Mouse (Mus musculus): ENCODE measurements around the gene Zfp747.

DNA sequence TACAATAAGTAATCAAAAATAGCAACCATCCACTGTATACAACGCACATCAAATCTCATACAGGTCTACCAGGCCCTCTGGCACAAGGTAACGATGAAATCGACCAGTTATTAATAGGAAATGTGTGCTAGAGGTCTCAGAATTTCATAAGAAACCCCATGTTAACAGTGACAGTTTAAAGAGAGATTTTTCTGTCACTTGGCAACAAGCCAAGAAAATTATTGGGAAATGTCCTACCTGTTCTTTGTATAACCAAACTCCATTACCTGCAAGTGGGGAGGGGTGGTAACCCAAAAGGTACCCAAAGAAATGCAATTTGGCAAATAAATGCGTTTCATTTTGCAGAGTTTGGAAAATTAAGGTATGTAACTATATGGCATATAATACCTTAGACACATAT is 17.4 kb downstream of the Zfp747 start:
- TF ChIP-seq POLR2A (IDR thresholded peaks at IDR 0.05; ENCODE audit: control insufficient read depth, extremely low read depth, insufficient read depth, low read length, poor library complexity) (no peak), CTCF (IDR thresholded peaks at IDR 0.05; ENCODE audit: borderline replicate concordance, control insufficient read depth, extremely low read depth, insufficient read depth, low read length, poor library complexity) (no peak)
